Mouse (Mus musculus) forebrain, postnatal 0 days (tissue): ENCODE data around the gene Bricd5. TPM values are rescaled to one million over a fixed set of nuclear protein-coding genes. Genes with fewer than 3 reads are reported as not detected.

Experiments
- ATAC-seq: fragments of 200-750 bp; cut with Nextera tagmentation; 2 replicates; pipeline ENCODE4 v1.8.0; 2017; ENCODE audit warnings: mild to moderate bottlenecking, moderate library complexity
- DNase-seq: peaks from one replicate; pipeline ENCODE4 v3.0.0-alpha.2; 2015
- H3K27ac ChIP-seq: fragments of 300-500 bp; sonication (generic); 2 replicates; pipeline ENCODE4 v1.5.1; 2014; ENCODE audit warnings: low read depth, mild to moderate bottlenecking, antibody characterized with exemption, low read length, moderate library complexity, mixed read lengths
- H3K27me3 ChIP-seq: fragments of 300-500 bp; sonication (generic); 2 replicates; pipeline ENCODE4 v1.6.1; 2014; ENCODE audit warnings: mild to moderate bottlenecking, low read length, mixed read lengths; ENCODE audit not compliant: insufficient read depth
- H3K36me3 ChIP-seq: fragments of 300-500 bp; sonication (generic); 2 replicates; pipeline ENCODE4 v1.6.1; 2014; ENCODE audit warnings: mild to moderate bottlenecking, moderate library complexity; ENCODE audit not compliant: insufficient read depth
- H3K4me1 ChIP-seq: fragments of 300-500 bp; sonication (generic); 2 replicates; pipeline ENCODE4 v1.6.1; 2014; ENCODE audit warnings: antibody characterized with exemption; ENCODE audit not compliant: insufficient read depth
- H3K4me2 ChIP-seq: fragments of 300-500 bp; sonication (generic); 2 replicates; pipeline ENCODE4 v1.6.1; 2014; ENCODE audit warnings: low read depth, mild to moderate bottlenecking, moderate library complexity
- H3K4me3 ChIP-seq: fragments of 300-500 bp; sonication (generic); 2 replicates; pipeline ENCODE4 v1.5.1; 2014; ENCODE audit warnings: low read depth, low read length, mixed read lengths
- H3K9ac ChIP-seq: fragments of 300-500 bp; sonication (generic); 2 replicates; pipeline ENCODE4 v1.6.1; 2014; ENCODE audit warnings: mild to moderate bottlenecking
- H3K9me3 ChIP-seq: fragments of 300-500 bp; sonication (generic); 2 replicates; pipeline ENCODE4 v1.6.1; 2016; ENCODE audit warnings: low read length
- CTCF ChIP-seq: sonication (generic); IDR thresholded peaks from 2 replicates; pipeline ENCODE4 v1.5.1; 2016; ENCODE audit warnings: antibody characterized with exemption, control low read depth, low read depth
- WGBS: fragments of 180-500 bp; shearing (Covaris S2); extraction: QIAGEN DNeasy Blood & Tissue Kit; methylation state at CpG from one replicate; pipeline ENCODE4 v1.1.7; 2014; 5-methylcytosine and 5-hydroxymethylcytosine counted together
- polyA plus RNA-seq: library from polyadenylated mRNA; unstranded; fragments of >200 nt; fragmentation: Nextera tagmentation; extraction: Ambion mirVana; gene quantifications from 2 replicates; pipeline ENCODE4 v1.2.1, GENCODE M21; 2015
- total RNA-seq: library from RNA; depleted of rRNA; stranded (reverse); fragments of >200 nt; gene quantifications from 2 replicates; pipeline ENCODE4 v1.2.3, GENCODE M21; 2014

Gene Bricd5
- total and polyA plus RNA-seq, 2 experiments from 2014 or later = 1.2 to 1.6 TPM

DNA sequence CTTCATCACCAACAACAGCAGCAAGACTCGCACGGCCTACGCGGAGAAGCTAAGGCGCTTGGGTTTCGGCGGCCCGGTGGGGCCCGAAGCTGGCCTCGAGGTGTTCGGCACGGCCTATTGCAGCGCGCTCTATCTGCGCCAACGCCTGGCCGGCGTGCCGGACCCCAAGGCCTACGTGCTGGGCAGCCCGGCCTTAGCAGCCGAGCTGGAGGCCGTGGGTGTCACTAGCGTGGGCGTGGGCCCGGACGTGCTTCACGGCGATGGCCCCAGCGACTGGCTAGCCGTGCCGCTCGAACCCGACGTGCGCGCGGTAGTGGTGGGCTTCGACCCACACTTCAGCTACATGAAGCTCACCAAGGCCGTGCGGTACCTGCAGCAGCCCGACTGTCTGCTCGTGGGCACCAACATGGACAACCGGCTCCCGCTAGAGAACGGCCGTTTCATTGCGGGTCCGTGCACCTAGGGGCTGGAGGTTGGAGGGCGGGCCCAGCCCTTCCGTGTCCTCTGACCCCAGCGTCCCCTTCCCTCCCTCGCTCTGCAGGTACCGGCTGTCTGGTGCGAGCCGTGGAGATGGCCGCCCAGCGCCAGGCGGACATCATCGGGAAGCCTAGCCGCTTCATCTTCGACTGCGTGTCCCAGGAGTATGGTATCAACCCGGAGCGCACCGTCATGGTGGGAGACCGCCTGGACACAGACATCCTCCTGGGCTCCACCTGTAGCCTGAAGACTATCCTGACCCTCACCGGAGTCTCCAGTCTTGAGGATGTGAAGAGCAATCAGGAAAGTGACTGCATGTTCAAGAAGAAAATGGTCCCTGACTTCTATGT is 2.8 kb upstream of the Bricd5 start:
- Histone ChIP-seq H3K9me3 (no peaks in the 10 kb centered on the region), H3K4me1 (peaks cover 10% of the 10 kb centered on the region), H3K36me3 (peaks cover 23% of the 10 kb centered on the region), H3K4me2 (peak overlapping the region; percentile 93), H3K9ac (peak overlapping the region; percentile 68), H3K27ac (peak overlapping the region; percentile 85), H3K4me3 (peak overlapping the region; percentile 81), H3K27me3 (no peaks in the 10 kb centered on the region)
- ATAC-seq (no peak), DNase-seq (no peak)
- no peak for TF ChIP-seq CTCF
- 2% methylated on average over 68 of the region's 68 CpGs for WGBS

DNA sequence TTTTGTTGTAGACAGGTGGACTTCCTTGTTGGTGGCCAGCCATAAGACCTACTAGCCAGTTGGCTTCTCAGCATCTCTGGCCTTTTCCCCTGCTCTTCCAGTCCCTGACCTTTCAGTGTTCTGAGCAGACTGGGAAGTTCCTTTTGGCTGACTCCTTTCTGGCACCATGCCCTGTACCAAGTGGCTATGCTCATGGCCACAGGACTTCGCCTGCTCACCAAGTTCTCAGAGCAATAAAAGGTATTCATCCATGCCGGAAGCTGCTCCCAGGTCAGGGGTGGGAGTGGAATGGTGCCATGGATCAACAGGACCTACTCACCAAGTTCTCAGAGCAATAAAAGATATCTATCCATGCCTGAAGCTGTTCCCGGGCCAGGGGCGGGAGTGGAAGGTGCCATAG is 1.2 kb upstream of the Bricd5 start:
- Histone ChIP-seq H3K4me1 (peaks cover 10% of the 10 kb centered on the region), H3K36me3 (peaks cover 37% of the 10 kb centered on the region), H3K27ac (no peak overlapping the region), H3K4me2 (0 out of 2 replicates have a peak overlapping the region, but pooled peaks have one; percentile 93), H3K4me3 (no peak overlapping the region), H3K27me3 (no peaks in the 10 kb centered on the region), H3K9ac (no peak overlapping the region), H3K9me3 (no peaks in the 10 kb centered on the region)
- TF ChIP-seq CTCF = no peak
- ATAC-seq (no peak), DNase-seq (no peak)
- 76% methylated on average over 4 of the region's 4 CpGs for WGBS

DNA sequence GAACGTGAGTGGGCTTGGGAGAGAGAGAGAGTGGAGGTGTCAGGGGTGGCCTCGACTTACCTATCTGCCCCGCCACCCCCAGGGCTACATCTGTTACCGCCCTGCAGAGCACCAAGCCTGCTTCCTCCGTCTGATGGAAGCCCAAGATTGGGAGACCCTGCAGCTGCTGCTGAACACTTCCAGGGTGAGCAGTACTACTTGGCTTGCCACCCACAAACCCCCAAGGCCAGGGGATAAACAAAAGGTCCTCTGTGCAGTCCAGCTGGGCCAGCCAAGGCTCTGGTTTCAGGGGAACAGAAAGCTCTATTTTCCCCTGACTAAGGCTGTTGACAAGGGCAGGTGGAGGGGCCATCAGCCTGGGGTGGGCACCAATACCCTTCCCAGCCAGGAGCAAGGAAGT is 873 bp downstream of the Bricd5 start:
- peaks cover 37% of the 10 kb centered on the region for H3K36me3 ChIP-seq
- peak overlapping the region; percentile 45; the same call in 1 of the 2 replicates for H3K27ac ChIP-seq
- no peak for DNase-seq

DNA sequence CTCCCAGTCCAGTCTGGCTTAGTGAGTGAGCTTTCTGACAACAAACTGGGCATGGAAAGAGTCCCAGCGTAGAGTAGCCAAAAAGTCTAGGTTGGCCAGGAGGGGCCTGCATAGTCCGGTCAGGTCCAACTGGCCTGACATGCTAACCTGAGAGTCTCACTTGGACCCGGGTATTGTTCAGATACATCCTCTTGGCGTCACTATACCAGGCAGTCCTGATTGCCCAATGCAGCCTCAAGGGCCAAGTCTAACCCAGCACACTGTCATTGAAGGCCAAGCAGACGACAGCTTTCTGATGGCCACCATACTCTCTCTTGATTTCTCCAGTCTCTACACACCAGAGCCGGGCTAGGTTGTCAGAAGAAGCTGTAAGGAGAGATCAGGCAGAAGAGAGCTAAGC is 1.9 kb downstream of the Bricd5 start:
- Histone ChIP-seq H3K9me3 (no peaks in the 10 kb centered on the region), H3K27ac (no peak overlapping the region), H3K36me3 (peaks cover 37% of the 10 kb centered on the region), H3K4me1 (peaks cover 18% of the 10 kb centered on the region), H3K9ac (no peak overlapping the region), H3K4me3 (no peak overlapping the region), H3K27me3 (no peaks in the 10 kb centered on the region), H3K4me2 (no peak overlapping the region)
- no peak for TF ChIP-seq CTCF
- DNase-seq = no peak
- ATAC-seq = no peak
- WGBS = 92% methylated on average over 6 of the region's 6 CpGs

More for the DNA sequence above, 873 bp downstream of the Bricd5 start:
- Histone ChIP-seq H3K4me3 (no peak overlapping the region), H3K4me2 (no peak overlapping the region), H3K4me1 (peaks cover 15% of the 10 kb centered on the region), H3K9me3 (no peaks in the 10 kb centered on the region), H3K9ac (no peak overlapping the region), H3K27me3 (no peaks in the 10 kb centered on the region)
- ATAC-seq = no peak
- TF ChIP-seq CTCF = no peak
- 76% methylated on average over 5 of the region's 5 CpGs for WGBS

DNA sequence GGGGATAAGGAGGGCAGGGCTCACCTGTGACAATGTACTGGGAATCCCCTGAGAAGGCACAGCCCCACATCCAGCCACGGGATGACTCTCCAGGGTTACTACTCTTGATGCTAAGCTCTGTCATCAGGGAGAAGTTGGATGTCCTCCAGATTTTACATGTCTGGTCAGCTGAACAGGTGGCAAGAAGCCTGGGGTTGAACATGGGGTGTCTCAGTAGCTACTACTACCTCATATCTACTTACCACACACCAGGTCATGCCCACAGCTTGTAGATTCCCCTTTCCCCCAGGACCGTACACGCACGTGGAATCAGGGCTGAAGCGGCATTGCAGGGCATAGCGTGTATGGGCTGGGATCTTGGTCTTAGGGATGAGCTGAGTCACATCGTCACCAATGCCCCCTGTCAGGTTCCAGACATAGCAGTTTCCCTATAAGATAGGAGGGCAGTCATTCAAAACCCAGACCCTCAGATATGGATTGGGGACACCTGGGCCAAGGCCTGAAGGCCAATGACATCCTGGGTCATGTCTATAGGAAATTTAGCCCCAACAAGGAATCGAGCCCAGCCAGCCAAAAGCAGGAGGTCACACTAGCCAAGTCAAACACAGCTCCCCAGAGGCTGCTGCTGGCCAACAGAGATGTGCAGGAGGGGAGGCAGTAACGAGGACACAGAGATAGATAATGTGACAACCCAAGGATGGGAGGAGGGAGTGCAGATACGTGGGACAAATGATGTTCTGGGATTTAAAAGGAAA is 2.5 kb downstream of the Bricd5 start:
- Histone ChIP-seq H3K36me3 (peaks cover 37% of the 10 kb centered on the region), H3K4me2 (no peak overlapping the region), H3K4me1 (peaks cover 18% of the 10 kb centered on the region), H3K4me3 (no peak overlapping the region), H3K27ac (no peak overlapping the region), H3K9me3 (no peaks in the 10 kb centered on the region), H3K9ac (no peak overlapping the region), H3K27me3 (no peaks in the 10 kb centered on the region)
- WGBS = 94% methylated on average over 10 of the region's 10 CpGs
- no peak for TF ChIP-seq CTCF
- DNase-seq (no peak), ATAC-seq (no peak)

DNA sequence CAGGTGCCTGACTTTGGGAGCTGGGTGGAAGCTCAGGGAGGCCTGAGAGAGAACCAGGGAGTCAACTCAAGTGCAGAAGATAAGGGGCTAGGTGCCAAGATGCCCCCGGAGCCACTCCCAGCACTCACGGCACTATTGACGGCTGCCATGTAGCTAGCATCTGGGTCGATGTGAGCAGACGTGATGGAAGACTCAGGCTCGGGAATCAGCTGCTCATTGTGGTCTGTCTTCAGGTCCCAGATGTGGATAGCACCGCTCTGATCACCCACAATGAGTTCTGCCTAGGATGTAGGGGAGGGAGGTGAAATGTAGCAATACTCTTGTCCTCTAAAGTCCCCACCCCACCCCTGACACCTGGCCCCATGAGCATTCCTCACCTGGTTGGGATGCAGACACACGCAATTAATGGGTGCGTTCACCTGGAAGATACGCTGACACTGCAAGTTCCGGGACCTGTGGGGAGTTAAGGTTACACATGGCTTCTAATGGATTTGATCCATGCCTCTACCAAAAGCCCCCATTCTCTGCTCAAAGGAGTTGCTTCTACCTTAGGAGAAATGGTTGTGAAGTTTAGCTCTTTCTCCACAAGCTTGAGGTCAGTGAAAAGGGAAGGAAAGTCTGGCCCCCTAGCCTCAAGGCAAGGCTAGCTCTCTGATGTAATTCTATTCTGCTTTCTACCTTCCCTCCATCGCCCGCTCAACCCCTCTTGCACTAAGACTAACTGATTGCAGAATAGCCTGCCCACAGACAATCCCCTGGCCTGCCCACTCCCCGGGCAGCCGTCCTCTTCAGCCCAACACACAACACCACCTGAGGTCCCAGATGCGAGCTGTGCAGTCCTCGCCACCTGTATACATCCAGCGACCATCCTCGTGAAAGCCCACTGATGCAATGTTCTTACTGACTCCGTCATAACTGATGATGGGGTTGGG is 3.6 kb downstream of the Bricd5 start:
- no peak overlapping the region for H3K27ac ChIP-seq
- DNase-seq = no peak
- no peak for ATAC-seq
- H3K4me2 ChIP-seq = no peak overlapping the region
- TF ChIP-seq CTCF = no peak
- H3K9me3 ChIP-seq = no peaks in the 10 kb centered on the region
- WGBS = 91% methylated on average over 20 of the region's 20 CpGs
- H3K27me3 ChIP-seq = no peaks in the 10 kb centered on the region
- no peak overlapping the region for H3K9ac ChIP-seq
- H3K4me1 ChIP-seq = peaks cover 9% of the 10 kb centered on the region
- no peak overlapping the region for H3K4me3 ChIP-seq
- peaks cover 37% of the 10 kb centered on the region for H3K36me3 ChIP-seq
